Mouse (Mus musculus) ovary, postnatal 36 days (tissue): ENCODE results near the gene Hoxa4.

Experiments used
- DNase-seq: peaks from one replicate; pipeline ENCODE4 v3.0.0; 2022; ENCODE audit warnings: low spot score, mixed read lengths

Gene Hoxa4

DNA sequence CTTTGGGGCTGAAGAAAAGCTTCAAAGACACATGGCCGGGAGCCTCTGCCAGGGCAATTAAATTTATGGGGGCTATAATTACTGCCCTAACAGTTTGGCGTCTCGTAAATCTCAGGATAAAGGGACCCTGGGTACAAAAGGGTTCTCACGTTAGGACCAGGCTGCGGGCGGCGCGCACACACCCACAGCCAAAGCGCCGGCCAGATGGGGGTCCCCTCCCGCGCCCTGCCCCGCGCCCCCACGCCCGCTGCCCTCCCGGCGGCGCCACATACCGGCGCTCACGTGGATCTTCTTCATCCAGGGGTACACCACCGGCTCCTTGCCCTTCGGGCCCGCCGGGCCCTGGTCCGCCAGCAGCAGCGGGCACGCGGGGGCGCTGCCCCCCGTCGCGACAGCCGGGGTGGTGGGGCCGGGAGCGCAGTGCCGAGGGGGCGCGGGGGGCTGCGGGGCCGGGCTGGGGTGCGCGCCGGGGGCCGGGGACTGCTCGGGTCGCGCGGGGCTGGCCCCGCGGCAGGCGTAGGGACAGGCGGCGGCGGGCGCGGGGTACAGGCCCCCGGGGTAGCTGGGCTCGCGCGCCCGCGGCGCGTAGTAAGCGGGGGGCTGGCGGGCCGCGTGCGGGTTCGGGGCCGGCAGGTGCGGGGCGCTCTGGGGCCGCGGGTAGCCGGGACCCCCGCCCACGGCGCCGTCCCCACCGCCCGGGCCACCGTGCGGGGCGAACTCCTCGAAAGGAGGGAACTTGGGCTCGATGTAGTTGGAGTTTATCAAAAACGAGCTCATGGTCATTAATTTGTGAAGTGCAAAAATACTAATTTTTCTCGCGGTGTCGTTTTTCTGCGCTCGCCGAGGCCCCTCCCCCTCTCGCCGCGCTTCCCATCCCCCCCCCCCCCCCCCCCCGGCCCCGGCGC, at the start of gene Hoxa4:
Hoxa4 (minus strand) TSS at position 848 of the 905 bp plus-strand sequence.
- DNase-seq = peak; percentile 23

DNA sequence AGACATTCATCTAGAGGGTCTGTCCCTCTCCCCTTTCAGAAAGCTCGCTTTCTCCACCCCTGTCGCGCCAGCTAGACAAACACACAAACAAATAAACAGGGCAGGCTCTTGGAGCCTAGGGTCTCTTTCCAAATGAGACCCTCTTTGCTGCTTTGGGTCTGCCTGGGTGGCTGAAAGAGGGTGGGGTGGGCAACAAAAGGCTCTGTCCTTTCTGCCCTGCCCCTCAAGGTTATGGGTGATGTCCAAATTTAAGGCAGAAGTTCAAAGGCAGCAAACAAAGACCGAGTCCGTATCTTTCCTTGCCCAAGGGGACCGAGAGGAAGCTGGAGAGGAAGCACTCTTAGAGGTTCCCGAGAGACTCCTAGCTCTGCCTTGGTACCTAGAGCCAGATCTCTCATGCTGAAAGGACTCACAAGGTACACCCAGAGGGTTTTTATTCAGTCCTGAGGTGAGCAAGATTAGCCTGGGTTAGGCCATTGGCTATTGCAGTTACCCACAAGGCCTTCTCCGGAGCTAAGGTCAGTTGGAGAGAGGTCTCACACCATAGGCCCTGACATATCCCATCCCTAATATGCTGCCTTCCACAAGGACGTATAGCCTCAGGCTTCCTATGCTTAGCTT, 49.6 kb upstream of the Hoxa4 start:
- DNase-seq = no peak

DNA sequence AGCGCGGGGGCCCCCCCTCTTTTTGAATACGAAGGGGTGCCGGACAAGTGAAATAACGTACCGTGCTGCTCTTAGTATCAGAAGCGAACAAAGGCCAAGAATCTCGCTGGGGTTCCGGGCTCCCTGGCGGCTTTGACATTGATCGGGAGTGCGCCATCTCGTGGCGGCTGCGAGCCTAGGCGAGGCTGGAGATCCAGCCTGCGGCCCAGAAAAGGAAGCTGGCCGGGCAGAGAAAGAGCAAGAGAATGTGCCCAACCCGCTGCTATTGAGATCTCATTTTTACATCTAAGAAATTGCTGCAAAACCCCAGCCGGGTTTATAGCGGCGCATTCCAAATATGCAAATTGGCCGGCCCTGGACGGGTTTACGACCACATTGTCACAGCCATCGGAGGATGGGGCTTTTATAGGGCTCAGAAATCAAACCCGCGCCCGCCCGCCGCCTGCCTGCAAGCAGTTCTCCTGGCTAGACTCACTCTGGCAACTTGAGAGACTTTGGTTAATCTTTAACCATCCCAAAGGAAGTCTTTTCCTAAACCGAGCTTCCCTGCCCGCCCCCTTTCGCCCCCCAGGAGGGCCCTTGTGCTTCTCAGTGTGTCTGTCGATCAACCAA, 48.9 kb upstream of the Hoxa4 start, which contains the start of gene Hoxa10:
Hoxa10 (minus strand) TSS at position 466 of the 612 bp plus-strand sequence.
- peak; percentile 71 for DNase-seq

DNA sequence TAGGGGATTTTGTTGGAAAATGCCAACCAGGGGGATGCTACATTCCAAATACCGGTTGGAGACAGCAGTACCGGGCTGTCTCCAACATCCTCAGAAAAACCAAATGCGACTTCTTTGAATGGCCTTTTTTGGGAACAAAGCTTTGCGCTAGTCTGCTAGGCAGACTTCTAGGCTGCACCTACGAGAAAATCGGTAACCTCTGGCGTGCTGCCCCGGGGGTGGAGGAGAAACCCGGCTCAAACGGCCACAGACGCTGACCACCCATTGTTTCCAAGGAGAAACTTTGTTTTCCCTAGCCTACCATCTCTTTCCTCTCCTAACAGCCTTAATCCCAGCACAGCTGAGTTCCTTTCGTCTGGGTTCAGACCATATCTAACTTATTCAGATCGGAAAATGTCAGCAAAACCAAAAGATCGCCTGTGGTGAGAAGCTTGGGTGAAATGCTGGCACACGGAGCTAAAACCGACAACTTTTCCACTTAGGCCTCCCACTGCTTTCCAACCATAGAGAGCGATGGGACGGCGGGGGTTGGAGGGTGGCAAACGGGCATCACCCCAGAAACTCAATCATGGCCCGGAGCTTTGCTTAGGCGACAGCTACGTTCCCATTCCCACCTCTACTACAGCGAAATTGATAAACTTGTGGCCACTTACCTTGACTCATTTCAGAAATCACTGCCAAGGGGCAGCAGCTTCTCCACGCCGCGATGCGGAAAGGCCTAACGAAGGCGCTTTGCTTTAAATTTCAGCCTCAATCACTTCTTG, 48.3 kb upstream of the Hoxa4 start:
- no peak for DNase-seq

DNA sequence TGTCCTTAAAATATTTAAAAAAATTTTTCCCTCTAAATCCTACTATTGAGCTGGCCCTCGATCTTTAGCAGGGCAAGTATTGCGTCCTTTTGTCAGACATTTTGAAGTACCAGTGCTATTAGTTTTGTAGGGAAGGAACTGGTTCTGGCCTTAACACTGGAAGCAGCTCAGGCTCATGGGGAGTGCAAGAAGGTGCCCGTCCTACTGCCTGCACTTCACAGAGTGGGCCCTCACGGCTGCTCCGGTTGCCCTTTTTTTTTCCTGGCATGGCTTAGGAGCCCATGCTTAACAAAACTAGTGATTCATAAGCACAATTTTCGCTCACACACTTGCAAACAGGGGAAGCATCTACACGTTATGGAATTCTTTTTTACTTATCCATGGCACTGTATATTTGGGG, 47.4 kb upstream of the Hoxa4 start:
- no peak for DNase-seq

DNA sequence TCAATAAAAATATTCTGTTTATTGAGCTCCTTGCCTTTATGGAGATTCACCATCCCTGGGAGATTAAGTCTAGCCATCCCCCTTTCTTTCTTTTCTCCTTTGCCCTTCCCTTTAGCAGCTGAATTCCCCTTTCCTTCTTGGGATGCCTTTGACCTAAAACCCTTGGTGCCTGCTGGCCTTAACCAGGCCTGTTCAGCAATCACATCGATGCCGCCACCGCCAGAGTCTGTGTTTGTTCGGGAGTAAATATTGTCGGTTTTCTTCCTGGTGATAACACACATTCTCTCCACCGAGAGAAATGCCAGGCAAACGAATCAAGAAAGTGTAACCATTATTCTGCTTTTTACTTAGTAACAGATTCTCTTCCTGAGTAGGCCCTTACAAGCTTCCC, 46.6 kb upstream of the Hoxa4 start:
- DNase-seq = no peak

DNA sequence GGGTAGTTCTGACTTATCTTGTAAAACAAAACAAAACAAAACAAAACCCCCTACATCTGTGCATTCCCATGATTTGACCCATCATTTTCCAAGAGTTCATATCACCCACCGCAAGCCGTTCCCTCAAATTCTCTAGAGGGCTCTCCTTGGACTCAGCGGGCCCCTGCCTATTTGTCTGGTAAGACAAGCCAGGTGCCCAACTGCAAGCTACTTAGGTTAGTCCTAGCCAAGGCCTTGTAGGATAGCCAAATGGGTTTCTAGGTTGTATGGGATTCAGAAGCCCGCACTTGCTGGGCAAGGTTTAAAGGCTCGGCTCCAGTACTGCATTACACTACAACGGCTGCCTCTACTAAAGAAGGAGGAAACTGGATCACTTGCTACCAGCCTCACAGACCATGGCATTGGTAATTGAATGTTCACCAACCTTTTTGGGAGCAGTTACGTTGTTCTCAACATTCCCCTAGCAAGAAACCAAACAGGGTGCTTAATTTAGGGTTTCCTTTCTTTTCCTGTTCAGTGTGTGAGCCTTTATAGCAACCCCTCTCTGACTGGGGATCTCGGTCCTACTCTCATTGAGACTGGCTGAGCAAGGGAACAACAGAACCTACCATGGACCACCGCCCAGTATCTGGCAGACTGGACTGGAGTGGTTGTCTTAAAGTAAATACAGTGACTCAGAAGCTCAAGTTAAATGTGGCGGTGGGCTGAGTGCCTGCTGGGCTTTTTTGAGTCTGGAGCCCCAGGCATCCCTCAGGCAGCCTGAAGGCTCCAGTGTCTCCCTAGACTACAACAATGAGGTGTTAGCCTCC, 46.0 kb upstream of the Hoxa4 start:
- DNase-seq = no peak

DNA sequence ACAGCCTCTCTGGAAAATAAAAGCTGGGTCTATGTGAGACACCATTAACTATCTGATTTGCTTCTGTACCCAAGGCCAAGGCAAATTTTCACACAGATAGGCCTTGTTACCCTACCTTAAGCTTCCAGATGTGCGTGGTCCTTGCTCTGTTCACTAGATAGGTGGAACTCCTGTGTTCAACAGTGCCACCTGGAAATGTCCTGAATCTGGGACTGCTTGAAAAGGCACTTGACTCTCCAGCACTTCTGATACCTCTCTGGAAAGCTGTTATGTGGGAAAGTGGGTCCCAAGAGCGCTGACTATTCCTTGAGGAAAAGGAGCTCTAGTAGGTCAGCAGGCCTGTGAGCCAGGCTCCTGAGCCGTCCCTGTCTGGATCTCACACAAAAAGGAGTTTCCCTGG, 45.3 kb upstream of the Hoxa4 start:
- no peak for DNase-seq

DNA sequence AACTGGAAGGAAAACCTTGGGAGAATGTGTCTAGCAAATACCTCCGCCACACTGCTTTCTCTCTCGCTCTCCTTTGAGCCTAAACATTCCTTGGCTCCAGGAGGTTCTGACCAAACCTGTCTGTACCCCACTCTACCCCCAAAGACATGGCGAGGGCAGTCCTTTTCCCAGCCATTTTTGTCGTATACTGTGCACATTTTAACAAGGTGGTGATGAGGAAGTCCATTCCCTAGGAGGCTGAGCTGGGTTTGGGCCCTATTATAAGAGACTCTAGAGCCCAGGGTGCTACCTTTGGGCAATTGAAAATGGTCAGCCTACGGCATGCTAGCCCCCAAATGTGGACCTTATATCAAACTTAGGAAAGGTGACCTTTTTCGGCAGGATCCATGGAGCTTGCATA, 44.3 kb upstream of the Hoxa4 start:
- DNase-seq = no peak

DNA sequence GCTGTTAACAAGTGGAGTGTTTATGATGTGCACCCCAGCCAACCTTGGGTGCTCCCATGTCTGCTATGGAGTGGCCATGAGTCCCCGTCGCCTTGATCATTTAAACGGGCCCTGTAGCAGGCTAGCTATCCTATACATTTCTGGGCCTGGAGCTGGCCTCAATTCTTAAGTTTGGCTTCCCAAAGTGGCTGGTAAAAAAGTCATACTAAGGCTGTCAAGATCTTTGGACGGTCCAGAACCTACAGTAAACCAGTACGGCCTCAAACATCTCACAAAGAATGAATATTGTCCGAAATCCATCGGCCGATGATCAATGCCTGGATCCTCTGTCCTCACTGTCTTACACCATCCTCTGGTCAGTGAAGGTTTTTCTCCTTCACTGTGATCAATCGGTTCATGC, 43.7 kb upstream of the Hoxa4 start:
- DNase-seq = no peak

DNA sequence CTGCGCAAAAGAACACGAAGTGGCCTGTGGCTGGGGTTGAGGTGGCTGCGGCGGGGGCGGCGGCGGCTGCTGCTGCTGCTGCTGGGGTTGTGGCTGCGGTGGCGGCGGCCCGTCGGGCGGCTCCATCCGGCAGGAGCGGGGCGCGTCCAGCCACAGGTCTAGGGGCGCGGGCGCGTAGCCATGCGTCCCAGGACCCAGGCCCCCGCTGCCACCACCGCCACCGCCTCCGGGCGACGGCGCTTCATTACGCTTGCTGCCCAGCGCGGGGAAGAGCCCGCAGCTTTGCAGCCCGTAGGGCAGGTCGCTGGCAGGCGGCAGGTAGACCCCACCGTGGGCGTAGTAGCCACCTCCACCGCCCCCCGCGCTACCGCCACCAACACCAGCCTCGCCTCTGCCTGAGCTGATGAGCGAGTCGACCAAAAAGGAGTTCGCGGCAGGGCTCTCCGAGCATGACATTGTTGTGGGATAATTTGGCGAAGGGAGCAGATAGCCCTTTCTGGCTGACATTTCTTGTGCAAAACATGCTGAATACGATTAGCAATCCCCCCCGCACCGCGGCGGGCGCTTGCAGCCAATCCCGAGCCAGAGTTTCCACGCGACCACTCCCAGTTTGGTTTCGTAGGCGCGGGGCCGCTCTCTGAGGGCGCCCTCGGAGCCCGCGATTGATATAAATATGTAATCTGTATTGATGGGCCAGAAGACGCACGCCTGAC, 43.0 kb upstream of the Hoxa4 start:
- no peak for DNase-seq

DNA sequence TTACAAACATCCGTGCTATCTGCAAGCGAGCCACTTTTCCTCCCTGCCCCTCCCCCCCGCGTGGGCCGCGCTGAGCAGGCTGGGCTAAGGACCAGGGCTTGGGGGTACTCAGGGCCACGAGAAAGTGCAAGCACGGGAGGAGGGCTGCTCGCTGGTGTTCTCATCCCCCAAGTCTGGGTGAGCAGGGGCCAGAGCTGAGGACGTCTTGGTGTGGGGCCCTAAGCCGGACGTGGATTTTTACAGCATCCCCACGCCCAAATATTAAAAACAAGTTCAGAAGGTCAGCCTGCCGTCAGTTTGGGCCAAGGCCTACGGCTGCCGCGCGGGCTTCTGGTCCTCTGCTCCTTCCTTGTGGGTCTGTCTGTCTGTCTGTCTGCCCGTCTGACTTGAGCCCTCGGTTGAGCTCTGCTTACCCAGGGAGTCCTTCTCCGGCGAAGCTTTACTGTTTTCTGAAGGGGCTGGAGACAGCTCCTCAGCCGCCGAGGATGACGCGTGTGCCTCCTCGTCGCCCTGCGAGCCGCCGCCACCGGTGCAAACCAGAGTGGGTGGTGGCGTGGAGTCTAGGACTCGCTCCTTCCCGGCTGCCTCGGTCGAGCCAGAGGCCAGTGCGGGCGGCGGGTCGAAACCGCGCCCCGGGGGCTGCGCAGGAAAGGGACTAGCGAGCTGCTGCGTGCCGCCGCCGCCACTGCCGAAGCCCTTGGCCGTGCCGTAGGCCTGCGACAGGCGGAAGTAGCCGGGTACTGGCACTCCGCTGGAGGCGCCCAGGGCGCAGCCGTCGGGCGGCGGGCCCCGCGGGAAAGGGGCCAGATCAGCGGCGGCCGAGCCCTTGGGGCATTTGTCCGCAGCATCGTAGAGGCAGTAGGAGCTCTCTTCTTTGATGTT, 42.2 kb upstream of the Hoxa4 start:
- DNase-seq = no peak

DNA sequence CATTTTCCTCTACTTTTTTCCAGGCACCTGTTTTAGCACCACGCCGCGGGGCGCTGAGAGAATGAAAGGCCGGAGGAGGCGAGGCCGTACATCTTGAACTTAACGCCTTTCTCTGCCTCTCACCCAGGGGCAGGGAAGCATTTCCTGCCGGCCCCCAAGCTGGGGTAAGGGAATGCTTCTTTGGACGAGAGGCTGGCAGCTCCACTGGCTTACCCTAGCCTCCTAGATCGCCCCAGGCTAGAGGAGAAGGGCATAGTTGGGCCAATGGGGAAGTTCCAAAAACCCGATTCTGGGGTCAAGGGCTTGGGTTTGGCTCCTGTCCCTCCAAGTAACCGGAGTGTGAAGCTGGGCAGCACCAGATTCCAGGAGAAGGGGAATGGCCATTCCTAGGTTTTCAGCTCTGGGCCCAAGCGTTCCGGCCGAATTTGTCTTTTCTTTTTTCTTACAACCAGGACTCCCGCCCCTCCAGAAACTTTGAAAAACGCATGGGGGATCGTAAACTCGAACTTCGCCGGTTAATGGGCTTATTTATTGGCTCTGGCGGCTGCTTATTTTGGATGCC, 41.5 kb upstream of the Hoxa4 start:
- no peak for DNase-seq

DNA sequence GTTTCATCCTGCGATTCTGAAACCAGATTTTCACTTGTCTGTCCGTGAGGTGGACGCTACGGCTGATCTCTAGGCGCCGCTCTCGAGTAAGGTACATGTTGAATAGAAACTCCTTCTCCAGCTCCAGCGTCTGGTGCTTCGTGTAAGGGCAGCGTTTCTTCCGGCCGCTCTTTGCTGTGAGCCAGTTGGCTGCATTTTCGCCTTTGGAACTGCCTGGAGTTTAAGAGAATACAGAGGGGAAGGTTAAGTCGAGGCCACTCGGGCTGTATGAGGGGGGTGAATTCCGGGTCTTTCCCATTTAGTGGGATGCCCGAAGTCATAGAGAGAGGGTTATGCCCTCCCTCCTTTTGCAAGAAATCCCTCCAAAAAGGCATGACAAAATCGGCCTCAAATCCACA, 41.0 kb upstream of the Hoxa4 start:
- no peak for DNase-seq

DNA sequence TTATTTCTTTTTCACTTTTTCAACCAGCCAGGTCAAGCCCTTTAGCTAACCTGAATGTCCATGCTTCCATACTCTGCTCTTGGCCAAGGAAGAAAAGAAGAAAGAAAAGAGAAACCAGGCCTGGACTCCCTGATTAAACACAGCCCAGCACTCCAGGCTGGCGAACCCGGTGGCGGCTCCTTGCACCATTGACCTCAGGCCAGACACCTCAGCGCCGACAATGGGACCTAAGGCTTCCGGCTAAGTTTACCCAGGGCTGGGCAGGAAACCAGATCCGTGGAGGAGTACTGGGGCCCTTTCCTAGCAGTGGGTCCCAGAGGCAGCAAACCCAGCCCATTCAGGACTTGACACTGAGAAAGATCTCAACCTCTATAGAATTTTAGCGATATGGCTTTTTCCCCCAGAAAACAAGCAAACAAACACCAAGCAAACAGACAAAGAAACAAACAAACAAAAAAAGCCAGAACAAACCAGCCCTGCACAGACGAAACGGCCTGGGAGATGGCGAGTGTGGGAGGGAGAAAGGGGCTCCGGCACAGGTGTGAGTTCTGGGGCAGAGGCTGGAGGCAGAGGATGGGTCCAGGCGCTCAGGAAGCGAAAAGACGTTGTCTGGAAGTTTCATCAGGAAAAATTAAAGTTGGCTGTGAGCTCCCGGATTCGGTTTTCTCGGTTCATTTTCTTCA, 40.5 kb upstream of the Hoxa4 start:
- DNase-seq = no peak

DNA sequence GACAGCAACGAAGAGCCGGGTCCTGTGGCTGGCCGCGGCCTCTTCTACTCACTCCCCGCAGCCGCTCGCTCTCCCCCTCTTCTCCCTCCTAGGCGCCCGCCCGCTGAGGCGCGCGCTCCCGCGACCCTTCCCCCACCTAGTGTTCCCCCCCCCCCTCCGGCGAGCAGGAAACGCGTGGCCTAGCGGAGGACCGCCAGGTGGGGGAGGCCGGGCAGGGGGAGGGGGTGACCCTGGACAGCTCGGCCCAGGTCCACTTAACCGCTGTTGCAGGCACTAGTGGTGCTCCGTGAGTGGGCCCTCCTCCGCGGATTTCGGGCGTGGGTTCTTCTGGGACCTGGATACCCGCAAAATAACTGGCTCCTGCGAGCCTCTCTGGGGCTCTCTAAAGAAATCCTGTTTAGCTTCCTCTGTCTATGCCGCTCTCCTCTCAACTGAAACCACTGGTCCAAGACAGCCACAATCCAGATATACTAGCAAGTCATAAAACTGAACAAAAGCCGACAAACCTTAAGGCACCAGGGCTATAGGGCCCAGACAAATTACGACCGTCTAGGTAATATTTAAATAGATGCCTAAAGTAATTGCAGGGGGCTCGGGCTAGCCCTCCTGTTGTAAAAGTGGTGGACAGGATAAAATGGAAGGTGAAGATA, 39.1 kb upstream of the Hoxa4 start, which contains the start of gene Hoxa9:
Hoxa9 (minus strand) TSS at position 574 of the 650 bp plus-strand sequence.
- DNase-seq = no peak

DNA sequence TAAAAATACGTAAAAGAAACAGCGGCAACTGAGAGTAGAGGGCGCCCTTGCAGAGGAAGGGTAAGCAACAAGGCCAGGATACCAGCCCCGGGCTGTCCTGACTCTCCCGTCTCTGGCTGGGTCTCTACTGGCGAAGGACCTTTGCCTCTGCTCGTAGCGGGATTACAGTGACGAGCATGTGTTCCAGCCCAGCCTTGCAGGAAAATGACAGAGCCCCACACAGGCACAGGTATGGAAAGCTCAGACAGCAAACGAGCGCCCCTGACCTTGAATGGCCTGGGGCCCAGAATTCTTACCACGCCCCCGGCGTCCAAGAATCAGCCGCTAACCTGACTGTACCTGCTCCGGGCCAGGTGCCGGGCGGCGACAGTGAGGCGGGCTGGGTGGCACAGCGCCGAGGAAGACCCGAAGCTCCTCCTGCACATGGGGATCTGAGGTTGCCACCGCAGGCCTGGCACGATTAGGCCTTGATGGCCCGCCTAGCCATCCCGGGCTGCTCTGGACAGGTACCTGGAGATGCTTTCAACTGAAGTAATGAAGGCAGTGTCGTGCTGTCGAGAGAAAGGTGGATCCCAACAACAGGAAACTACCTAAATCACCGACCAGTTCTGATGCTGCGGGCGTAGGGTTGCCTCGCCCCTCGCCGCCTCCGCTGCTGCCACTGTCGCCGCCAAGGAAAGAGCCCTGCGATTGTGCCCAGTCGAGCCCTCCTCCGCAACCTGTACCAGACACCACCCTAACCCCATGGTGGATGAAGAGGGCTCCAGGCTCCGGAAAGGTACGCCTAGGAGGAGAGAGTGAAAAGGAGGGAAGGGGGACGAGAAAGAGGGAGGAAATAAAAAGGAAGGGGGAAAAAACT, 38.2 kb upstream of the Hoxa4 start:
- no peak for DNase-seq
